Mouse (Mus musculus): Measurements from ENCODE around the gene Ppp6c. TPM values are rescaled to one million over a fixed set of nuclear protein-coding genes. Genes with fewer than 3 reads are reported as not detected.

Ppp6c gene
- 8.8 and 13.0 TPM in 2 replicates for polyA plus RNA-seq (2012; rRNA removed)

GRCm38 (mm10) chr2:39226019-39226640, at the start of gene Ppp6c:
Gene Ppp6c (minus strand): TSS chr2:39226451.

GRCm38 (mm10) chr2:39190561-39191056, 35.6 kb downstream of the Ppp6c start, which contains the start of gene Scai:
Gene Scai (minus strand): TSS chr2:39190734.

Other genes starting within 250 kb of the Ppp6c start
- 6.0 and 8.8 TPM in 2 replicates for gene Wdr38, start 229.0 kb downstream of the Ppp6c start, polyA plus RNA-seq (2012; rRNA removed)
- gene Arpc5l, start 221.1 kb downstream of the Ppp6c start, polyA plus RNA-seq (2012; rRNA removed) = 40.8 and 47.1 TPM in 2 replicates
- gene Rpl35, start 220.8 kb downstream of the Ppp6c start, polyA plus RNA-seq (2012; rRNA removed) = 124 and 181 TPM in 2 replicates
- 8.9 and 9.8 TPM in 2 replicates for gene Golga1, start 160.9 kb downstream of the Ppp6c start, polyA plus RNA-seq (2012; rRNA removed)
- 0.44 and 1.2 TPM in 2 replicates for gene Scai, start 35.7 kb downstream of the Ppp6c start, polyA plus RNA-seq (2012; rRNA removed)